Mouse (Mus musculus): ENCODE results near the gene Rab11b. TPM values are rescaled to one million over a fixed set of nuclear protein-coding genes. Genes with fewer than 3 reads are reported as not detected.

Rab11b gene
- polyA plus RNA-seq, 1 experiment = 406 TPM

- 76% methylated on average over 8 of the region's 8 CpGs for WGBS
- TF ChIP-seq POLR2A (IDR thresholded peaks at IDR 0.05; ENCODE audit: borderline replicate concordance, extremely low read depth, low read depth, low read length) = no peak
- TF ChIP-seq CTCF (IDR thresholded peaks at IDR 0.05; ENCODE audit: insufficient read depth, low read length) = no peak
- Histone ChIP-seq H3K4me1 (ENCODE audit: control insufficient read depth, insufficient read depth, low read length) (peaks cover 7% of the 10 kb centered on the region), H3K4me3 (replicated peaks; ENCODE audit: extremely low read depth, low read depth, low read length) (no peak overlapping the region)
- DNase-seq = no peak
These were observed 14.3 kb upstream of the Rab11b start for GRCm38 (mm10) chr17:33774573-33775155.

DNA sequence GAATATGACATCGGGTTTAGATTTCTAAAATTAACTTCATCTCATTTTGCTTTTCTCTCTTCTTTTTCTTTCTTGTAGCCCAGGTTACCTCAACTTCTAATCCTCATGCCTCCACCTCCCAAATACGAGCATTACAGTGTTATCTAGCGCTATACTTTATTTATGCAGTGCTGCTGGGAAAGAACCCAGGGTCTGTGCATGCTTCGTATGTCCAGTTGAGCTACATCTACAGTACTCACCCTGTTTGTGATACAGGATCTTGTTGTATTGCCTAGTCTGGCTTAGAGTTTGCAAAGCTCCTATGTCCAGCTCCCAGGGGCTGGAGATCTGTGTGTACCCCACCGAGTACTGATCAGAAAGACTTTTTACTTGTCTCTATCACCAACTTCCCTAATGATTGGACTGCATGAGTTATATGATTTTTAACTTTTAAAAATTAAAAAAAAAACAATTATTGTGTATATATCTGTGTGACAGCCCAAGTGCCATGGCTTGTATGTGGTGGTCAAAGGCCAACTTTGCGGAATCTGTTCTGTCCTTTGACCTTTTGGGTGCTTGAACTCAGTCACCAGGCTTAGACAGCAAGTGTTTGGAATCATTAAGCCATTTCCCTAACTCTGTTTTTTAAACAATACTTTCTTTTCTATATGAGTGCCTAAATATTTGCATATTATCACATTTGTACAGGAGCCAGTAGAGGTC is 13.7 kb upstream of the Rab11b start:
- TF ChIP-seq CTCF (IDR thresholded peaks at IDR 0.05; ENCODE audit: insufficient read depth, low read length) (no peak), POLR2A (IDR thresholded peaks at IDR 0.05; ENCODE audit: borderline replicate concordance, extremely low read depth, low read depth, low read length) (no peak)
- H3K4me1 ChIP-seq (ENCODE audit: control insufficient read depth, insufficient read depth, low read length) = peaks cover 7% of the 10 kb centered on the region
- 79% methylated on average over 6 of the region's 6 CpGs for WGBS
- no peak overlapping the region for H3K4me3 ChIP-seq (replicated peaks; ENCODE audit: extremely low read depth, low read depth, low read length)
- no peak for DNase-seq

GRCm38 (mm10) chr17:33773426-33773825 is 13.1 kb upstream of the Rab11b start:
- TF ChIP-seq CTCF (IDR thresholded peaks at IDR 0.05; ENCODE audit: insufficient read depth, low read length) (no peak), POLR2A (IDR thresholded peaks at IDR 0.05; ENCODE audit: borderline replicate concordance, extremely low read depth, low read depth, low read length) (no peak)
- 72% methylated on average over 6 of the region's 6 CpGs for WGBS
- no peak overlapping the region for H3K4me3 ChIP-seq (replicated peaks; ENCODE audit: extremely low read depth, low read depth, low read length)
- DNase-seq = no peak
- peaks cover 2% of the 10 kb centered on the region for H3K4me1 ChIP-seq (ENCODE audit: control insufficient read depth, insufficient read depth, low read length)

DNA sequence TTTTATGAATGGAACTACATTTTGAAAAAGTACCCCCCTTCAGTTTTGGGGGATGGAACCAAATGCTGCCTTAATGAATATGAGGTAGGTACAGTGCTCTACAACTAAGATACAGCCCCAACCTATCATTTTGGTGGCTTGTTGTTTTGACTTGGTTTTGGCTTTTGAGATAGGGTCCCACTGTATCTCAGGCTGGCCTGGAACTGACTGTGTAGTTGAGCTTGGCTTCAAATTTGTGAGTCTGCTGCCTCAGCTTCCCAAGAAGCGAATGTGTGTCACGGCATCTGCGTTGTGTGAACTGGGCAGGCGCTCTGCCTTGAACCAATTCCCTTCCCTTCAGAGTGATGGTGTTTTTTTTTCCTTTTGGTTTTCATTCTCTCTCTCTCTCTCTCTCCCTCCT is 11.3 kb upstream of the Rab11b start:
- WGBS = 93% methylated on average over 4 of the region's 4 CpGs
- DNase-seq = no peak
- TF ChIP-seq POLR2A (IDR thresholded peaks at IDR 0.05; ENCODE audit: borderline replicate concordance, extremely low read depth, low read depth, low read length) (no peak), CTCF (IDR thresholded peaks at IDR 0.05; ENCODE audit: insufficient read depth, low read length) (no peak)
- no peaks in the 10 kb centered on the region; the same call in 1 of the 2 replicates for H3K4me1 ChIP-seq (ENCODE audit: control insufficient read depth, insufficient read depth, low read length)
- no peak overlapping the region for H3K4me3 ChIP-seq (replicated peaks; ENCODE audit: extremely low read depth, low read depth, low read length)

- TF ChIP-seq POLR2A (IDR thresholded peaks at IDR 0.05; ENCODE audit: borderline replicate concordance, extremely low read depth, low read depth, low read length) (no peak), CTCF (IDR thresholded peaks at IDR 0.05; ENCODE audit: insufficient read depth, low read length) (no peak)
- no peak overlapping the region for H3K4me3 ChIP-seq (replicated peaks; ENCODE audit: extremely low read depth, low read depth, low read length)
- WGBS = 74% methylated on average over 3 of the region's 3 CpGs
These were observed 6.1 kb upstream of the Rab11b start for GRCm38 (mm10) chr17:33766389-33766788.

GRCm38 (mm10) chr17:33759767-33760254 is 519 bp downstream of the Rab11b start:
- WGBS = under 1% methylated on average over 36 of the region's 38 CpGs
- peak overlapping the region; percentile 99 for H3K4me3 ChIP-seq (replicated peaks; ENCODE audit: extremely low read depth, low read depth, low read length)
- peaks cover 30% of the 10 kb centered on the region for H3K4me1 ChIP-seq (ENCODE audit: control insufficient read depth, insufficient read depth, low read length)
- TF ChIP-seq CTCF (IDR thresholded peaks at IDR 0.05; ENCODE audit: insufficient read depth, low read length) = no peak
- TF ChIP-seq POLR2A (IDR thresholded peaks at IDR 0.05; ENCODE audit: borderline replicate concordance, extremely low read depth, low read depth, low read length) = peak; percentile 49; the same call in 1 of the 2 replicates
- peak; percentile 96 for DNase-seq

More at GRCm38 (mm10) chr17:33766389-33766788, 6.1 kb upstream of the Rab11b start:
- no peak for DNase-seq
- no peaks in the 10 kb centered on the region for H3K4me1 ChIP-seq (ENCODE audit: control insufficient read depth, insufficient read depth, low read length)

DNA sequence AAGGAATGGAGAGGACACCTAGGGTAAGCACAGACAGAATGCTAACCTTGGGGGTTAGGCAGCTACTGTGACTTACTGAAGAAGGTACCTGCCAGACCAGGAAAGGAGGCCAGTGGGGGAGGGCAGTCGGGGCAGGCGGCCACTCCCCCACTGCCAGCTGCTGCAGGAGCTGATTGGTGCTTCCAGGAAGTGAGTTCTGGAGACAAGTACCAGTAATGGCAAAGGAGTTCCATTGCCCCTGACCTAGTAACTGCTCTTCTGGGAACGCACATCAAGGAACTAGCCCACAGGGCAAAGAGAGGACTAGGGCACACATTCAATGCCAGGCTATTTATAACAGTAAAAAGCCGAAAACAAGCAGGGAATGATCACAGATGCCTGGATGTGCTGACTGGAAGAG is 3.1 kb downstream of the Rab11b start:
- Histone ChIP-seq H3K4me3 (replicated peaks; ENCODE audit: extremely low read depth, low read depth, low read length) (no peak overlapping the region), H3K4me1 (ENCODE audit: control insufficient read depth, insufficient read depth, low read length) (peaks cover 35% of the 10 kb centered on the region)
- WGBS = 34% methylated on average over 4 of the region's 4 CpGs
- no peak for TF ChIP-seq CTCF (IDR thresholded peaks at IDR 0.05; ENCODE audit: insufficient read depth, low read length)
- TF ChIP-seq POLR2A (IDR thresholded peaks at IDR 0.05; ENCODE audit: borderline replicate concordance, extremely low read depth, low read depth, low read length) = no peak
- DNase-seq = no peak

DNA sequence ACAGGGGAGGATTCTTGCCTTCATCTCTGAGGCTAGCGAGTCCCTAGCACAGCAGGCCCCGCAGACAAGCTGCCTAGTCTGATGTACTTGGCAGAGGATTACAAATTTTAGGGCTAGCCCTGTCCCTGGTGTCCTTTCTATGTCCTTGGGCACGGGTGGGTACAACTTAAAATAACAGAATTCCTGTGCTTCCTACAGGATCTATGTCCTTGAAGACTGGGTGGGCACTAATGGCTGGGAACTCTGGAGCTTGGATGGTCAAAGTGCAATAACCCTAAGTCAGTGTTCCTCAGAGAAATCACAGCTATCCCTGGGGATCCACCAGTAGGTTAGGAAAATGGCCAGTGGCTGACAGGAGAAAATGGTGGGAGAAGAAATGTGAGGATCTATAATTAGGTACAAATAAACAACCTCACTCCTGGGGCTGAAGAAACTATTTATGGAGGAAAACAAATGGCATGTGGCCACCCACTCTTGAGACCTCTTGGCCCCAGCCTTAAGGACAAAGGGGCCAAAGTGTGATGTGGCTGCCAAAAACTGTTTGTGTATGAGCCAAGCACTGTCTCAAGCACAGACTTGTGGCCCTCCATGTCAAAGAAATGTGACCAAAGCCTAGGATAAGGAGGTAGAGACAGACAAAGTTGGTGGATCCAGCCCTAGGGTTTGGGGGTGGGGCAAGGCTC is 4.1 kb downstream of the Rab11b start:
- H3K4me3 ChIP-seq (replicated peaks; ENCODE audit: extremely low read depth, low read depth, low read length) = no peak overlapping the region
- WGBS = 54% methylated on average over 3 of the region's 3 CpGs
- TF ChIP-seq POLR2A (IDR thresholded peaks at IDR 0.05; ENCODE audit: borderline replicate concordance, extremely low read depth, low read depth, low read length) (no peak), CTCF (IDR thresholded peaks at IDR 0.05; ENCODE audit: insufficient read depth, low read length) (no peak)
- peaks cover 38% of the 10 kb centered on the region for H3K4me1 ChIP-seq (ENCODE audit: control insufficient read depth, insufficient read depth, low read length)
- DNase-seq = peak; percentile 49

DNA sequence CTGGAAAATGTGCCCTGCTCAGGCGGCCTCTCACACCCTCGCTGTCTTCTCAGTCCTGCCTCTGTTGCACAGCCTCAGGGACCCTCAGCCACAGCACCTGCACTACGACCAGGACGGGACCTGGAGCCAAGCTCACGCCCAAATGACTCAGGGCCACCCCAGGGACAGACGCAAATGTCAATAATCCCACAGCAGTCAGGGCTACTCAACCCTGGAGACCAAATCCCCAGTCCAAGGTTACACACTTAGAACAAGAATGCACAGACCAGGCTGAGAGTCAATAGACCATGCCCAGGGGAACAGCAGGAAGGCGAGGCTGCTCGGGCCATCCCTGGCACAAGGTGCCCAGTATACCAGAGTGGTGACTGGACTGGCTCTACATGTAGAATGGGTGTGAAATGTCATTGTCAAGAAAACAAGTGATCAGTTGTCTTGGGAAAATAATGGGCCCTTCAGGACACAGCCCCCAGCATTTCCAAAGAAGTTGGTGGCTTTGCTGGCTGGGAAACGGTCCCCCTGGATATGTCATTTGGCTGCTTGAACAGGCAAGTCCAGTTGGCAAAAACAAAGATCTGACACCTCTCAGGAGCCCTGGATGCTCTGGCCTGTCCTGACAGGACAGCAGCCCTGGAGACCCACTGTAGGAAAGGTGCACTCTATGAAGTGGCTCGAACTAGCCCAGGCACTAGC is 4.8 kb downstream of the Rab11b start:
- WGBS = 59% methylated on average over 10 of the region's 10 CpGs
- Histone ChIP-seq H3K4me3 (replicated peaks; ENCODE audit: extremely low read depth, low read depth, low read length) (no peak overlapping the region), H3K4me1 (ENCODE audit: control insufficient read depth, insufficient read depth, low read length) (peaks cover 43% of the 10 kb centered on the region)
- TF ChIP-seq CTCF (IDR thresholded peaks at IDR 0.05; ENCODE audit: insufficient read depth, low read length) = no peak
- no peak for TF ChIP-seq POLR2A (IDR thresholded peaks at IDR 0.05; ENCODE audit: borderline replicate concordance, extremely low read depth, low read depth, low read length)
- no peak for DNase-seq

Measured in lung, adult 2 months (tissue).